Comparison of ENCODE assay signal across 8 mouse cellular contexts in the genomic region with DNA sequence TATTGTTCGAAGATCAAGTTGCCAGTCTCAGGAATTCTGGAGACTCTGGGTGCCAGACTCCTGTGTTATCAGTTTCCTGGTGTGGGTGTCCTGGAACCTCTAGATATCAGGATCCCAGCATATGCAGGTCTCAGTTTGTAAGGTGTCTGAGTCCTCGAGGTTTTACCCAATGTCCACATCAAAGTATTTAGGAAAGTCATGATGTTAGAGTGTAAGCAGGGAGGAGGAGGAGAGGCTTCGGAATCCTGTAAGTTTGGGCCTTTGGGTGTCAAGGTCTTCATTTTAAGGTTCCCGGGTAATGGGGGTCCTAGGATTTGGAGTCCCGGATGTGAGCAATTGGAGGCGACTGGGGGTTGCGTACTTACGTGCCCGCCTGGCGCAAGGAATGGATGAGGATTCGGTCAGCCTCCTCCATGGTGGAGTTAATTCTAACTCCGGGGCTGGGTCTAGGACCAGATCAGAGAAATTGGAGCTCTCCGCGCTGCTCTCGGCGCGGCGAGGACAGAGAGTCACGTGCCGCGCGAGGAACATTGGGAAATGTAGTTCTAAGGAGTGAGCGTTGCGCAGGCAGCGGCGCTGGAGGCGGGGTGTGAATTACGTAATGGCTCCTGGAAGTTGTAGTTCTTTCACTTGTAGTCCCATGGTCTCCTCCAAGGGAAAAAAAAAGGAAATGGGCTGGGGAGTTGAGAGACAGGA. TPM values are rescaled to one million over a fixed set of nuclear protein-coding genes. Genes with fewer than 3 reads are reported as not detected.
DNase-seq lines count a peak whose midpoint lies in the region; ATAC-seq and TF ChIP-seq lines count a peak whose summit lies in the region.

A gene (minus strand): TSS at position 639 of the 696 bp plus-strand sequence.

- WGBS in forebrain, embryonic 12.5 days = 19% methylated on average over 28 of the region's 28 CpGs
- 16% methylated on average over 28 of the region's 28 CpGs for WGBS in heart, postnatal 0 days
- WGBS in liver, embryonic 16.5 days (ENCODE audit: insufficient replicate concordance) = 14% methylated on average over 28 of the region's 28 CpGs
- 14% methylated on average over 28 of the region's 28 CpGs for WGBS in neural tube, embryonic 13.5 days

- no peak for TF ChIP-seq RAD21 in CH12.LX (IDR thresholded peaks at IDR 0.05; ENCODE audit: low read depth, low read length)

- peak; percentile 80 for DNase-seq in CH12.LX (ENCODE audit: extremely low read depth)
- peak; percentile 65 for DNase-seq in c-Kit-positive CD71-positive TER-119-negative erythroid progenitor cells, embryonic 14.5 days (ENCODE audit: low read depth)
- peak; percentile 85 for DNase-seq in heart, postnatal 0 days (ENCODE audit: low spot score)
- peak; percentile 84 to 90 for DNase-seq in kidney, postnatal 4 days

- peak within 1 kb of the TSS; percentile 52 to 63 (median 59) for H3K4me3 ChIP-seq in CH12.LX (replicated peaks in 1 of 3; ENCODE audit: low read depth in 2 of 3, low read length in 2 of 3, poor library complexity in 1 of 3)
- peak within 1 kb of the TSS; percentile 46 for H3K4me3 ChIP-seq in forebrain, embryonic 12.5 days (replicated peaks)
- peak within 1 kb of the TSS; percentile 54 for H3K4me3 ChIP-seq in heart, postnatal 0 days (ENCODE audit: low read depth, low read length)
- peak within 1 kb of the TSS; percentile 66 for H3K4me3 ChIP-seq in liver, embryonic 16.5 days (ENCODE audit: low read depth, low read length)
- H3K4me3 ChIP-seq in neural tube, embryonic 13.5 days = peak within 1 kb of the TSS; percentile 46
- peak within 1 kb of the TSS; percentile 87 for H3K4me3 ChIP-seq in testis, adult 2 months (ENCODE audit: control insufficient read depth, low read depth, low read length)

- H3K79me2 ChIP-seq in CH12.LX (replicated peaks; ENCODE audit: control insufficient read depth, extremely low read depth, insufficient read depth, poor library complexity, severe bottlenecking) = peaks cover 3% of the 10 kb centered on the region; the same call in 1 of the 2 replicates

- H3K27ac ChIP-seq in CH12.LX (ENCODE audit: insufficient read depth, low read depth) = no peak within 1 kb of the TSS
- no peak within 1 kb of the TSS for H3K27ac ChIP-seq in forebrain, embryonic 12.5 days
- H3K27ac ChIP-seq in heart, postnatal 0 days (ENCODE audit: low read depth) = no peak within 1 kb of the TSS
- H3K27ac ChIP-seq in liver, embryonic 16.5 days (ENCODE audit: low read length) = peak within 1 kb of the TSS; percentile 24; the same call in 1 of the 2 replicates
- H3K27ac ChIP-seq in neural tube, embryonic 13.5 days (replicated peaks) = 0 out of 2 replicates have a peak within 1 kb of the TSS, but pooled peaks have one; percentile 38
- H3K27ac ChIP-seq in testis, adult 2 months (ENCODE audit: control insufficient read depth, insufficient read depth, low read depth, low read length) = 0 out of 2 replicates have a peak within 1 kb of the TSS, but pooled peaks have one; percentile 13

- dilution Hi-C loops in CH12.LX (cut with MboI; ENCODE audit: extremely low pct_ligation_motif_present, extremely low pct_unique_long_range_greater_than_20kb, low sequenced_read_pairs) = no loop called here

- peaks cover 10 to 31% of the 10 kb centered on the region in 2 experiments for H3K36me3 ChIP-seq in CH12.LX (replicated peaks in 1 of 2; ENCODE audit: control insufficient read depth in 1 of 2, insufficient read depth in 1 of 2, low read length in 1 of 2)
- no peaks in the 10 kb centered on the region for H3K36me3 ChIP-seq in forebrain, embryonic 12.5 days (replicated peaks)
- H3K36me3 ChIP-seq in heart, postnatal 0 days (replicated peaks; ENCODE audit: control insufficient read depth, insufficient read depth, low read length) = no peaks in the 10 kb centered on the region
- no peaks in the 10 kb centered on the region for H3K36me3 ChIP-seq in liver, embryonic 16.5 days (ENCODE audit: control insufficient read depth, insufficient read depth)
- H3K36me3 ChIP-seq in neural tube, embryonic 13.5 days = no peaks in the 10 kb centered on the region
- no peaks in the 10 kb centered on the region for H3K36me3 ChIP-seq in testis, adult 2 months (ENCODE audit: control insufficient read depth, insufficient read depth, low read length)

- peak within 1 kb of the TSS; percentile 83 for H3K4me2 ChIP-seq in CH12.LX (ENCODE audit: insufficient read depth, low read depth, poor library complexity, severe bottlenecking)
- H3K4me2 ChIP-seq in forebrain, embryonic 12.5 days = peak within 1 kb of the TSS; percentile 54
- peak within 1 kb of the TSS; percentile 66 for H3K4me2 ChIP-seq in heart, postnatal 0 days (ENCODE audit: low read depth, low read length)
- H3K4me2 ChIP-seq in liver, embryonic 16.5 days (ENCODE audit: low read depth, low read length) = peak within 1 kb of the TSS; percentile 73
- H3K4me2 ChIP-seq in neural tube, embryonic 13.5 days = peak within 1 kb of the TSS; percentile 58

- no peak for TF ChIP-seq CTCF in CH12.LX (conservative IDR thresholded peaks at IDR 0.05 in 1 of 2, IDR thresholded peaks at IDR 0.05 in 1 of 2; ENCODE audit: low read depth in 2 of 2, low read length in 2 of 2)
- TF ChIP-seq CTCF in heart, postnatal 0 days (IDR thresholded peaks at IDR 0.05; ENCODE audit: low read depth) = no peak
- no peak for TF ChIP-seq CTCF in testis, adult 2 months (IDR thresholded peaks at IDR 0.05; ENCODE audit: control insufficient read depth, insufficient read depth, insufficient replicate concordance, low read depth, low read length)

- peaks cover 5% of the 10 kb centered on the region for H3K27me3 ChIP-seq in CH12.LX (replicated peaks)
- H3K27me3 ChIP-seq in forebrain, embryonic 12.5 days = no peaks in the 10 kb centered on the region
- no peaks in the 10 kb centered on the region for H3K27me3 ChIP-seq in heart, postnatal 0 days (ENCODE audit: control insufficient read depth, insufficient read depth, low read length)
- H3K27me3 ChIP-seq in liver, embryonic 16.5 days (ENCODE audit: control insufficient read depth, insufficient read depth, low read depth, low read length) = peaks cover 7% of the 10 kb centered on the region; the same call in 1 of the 2 replicates
- H3K27me3 ChIP-seq in neural tube, embryonic 13.5 days = peaks cover 6% of the 10 kb centered on the region; the same call in 1 of the 2 replicates
- H3K27me3 ChIP-seq in testis, adult 2 months (ENCODE audit: control insufficient read depth, insufficient read depth, low read length) = no peaks in the 10 kb centered on the region

- H3K4me1 ChIP-seq in CH12.LX (ENCODE audit: control insufficient read depth in 1 of 2, insufficient read depth in 2 of 2) = peaks cover 3 to 12% of the 10 kb centered on the region in 2 experiments; a peak in 3 of 4 replicates
- H3K4me1 ChIP-seq in forebrain, embryonic 12.5 days = peaks cover 1% of the 10 kb centered on the region; the same call in 1 of the 2 replicates
- no peaks in the 10 kb centered on the region for H3K4me1 ChIP-seq in heart, postnatal 0 days (ENCODE audit: control insufficient read depth, insufficient read depth)
- H3K4me1 ChIP-seq in liver, embryonic 16.5 days (ENCODE audit: control insufficient read depth, low read depth, low read length) = no peaks in the 10 kb centered on the region; the same call in 1 of the 2 replicates
- H3K4me1 ChIP-seq in neural tube, embryonic 13.5 days (replicated peaks) = peaks cover 14% of the 10 kb centered on the region
- peaks cover 5% of the 10 kb centered on the region; the same call in 1 of the 2 replicates for H3K4me1 ChIP-seq in testis, adult 2 months (ENCODE audit: control insufficient read depth, insufficient read depth, low read length)

- TF ChIP-seq POLR2A in CH12.LX (IDR thresholded peaks at IDR 0.05; ENCODE audit: low read depth, low read length) = peak; percentile 53; the same call in 1 of the 2 replicates
- TF ChIP-seq POLR2A in testis, adult 2 months (IDR thresholded peaks at IDR 0.05; ENCODE audit: control insufficient read depth, low read depth, low read length) = no peak

- TF ChIP-seq EP300 in CH12.LX (IDR thresholded peaks at IDR 0.05; ENCODE audit: low read length) = no peak
- no peak for TF ChIP-seq EP300 in heart, postnatal 0 days (IDR thresholded peaks at IDR 0.05; ENCODE audit: low read depth)

- ATAC-seq in forebrain, embryonic 12.5 days (ENCODE audit: low FRiP score) = peak; percentile 93
- ATAC-seq in heart, postnatal 0 days (ENCODE audit: insufficient read depth, low read depth) = peak; percentile 95
- peak; percentile 96 for ATAC-seq in liver, embryonic 16.5 days (ENCODE audit: low read depth)
- ATAC-seq in neural tube, embryonic 13.5 days (ENCODE audit: low read depth) = peak; percentile 90

- in situ Hi-C loops in CH12.LX (cut with MboI; ENCODE audit: low pct_ligation_motif_present, low pct_unique_long_range_greater_than_20kb, low sequenced_read_pairs) = no loop called here

- no peaks in the 10 kb centered on the region for H3K9me3 ChIP-seq in CH12.LX (replicated peaks; ENCODE audit: low read length)
- no peaks in the 10 kb centered on the region for H3K9me3 ChIP-seq in forebrain, embryonic 12.5 days
- no peaks in the 10 kb centered on the region for H3K9me3 ChIP-seq in heart, postnatal 0 days (replicated peaks; ENCODE audit: control insufficient read depth, low read length)
- H3K9me3 ChIP-seq in liver, embryonic 16.5 days (replicated peaks; ENCODE audit: control insufficient read depth, low read length) = no peaks in the 10 kb centered on the region
- H3K9me3 ChIP-seq in neural tube, embryonic 13.5 days = no peaks in the 10 kb centered on the region

- peak within 1 kb of the TSS; percentile 81 for H3K9ac ChIP-seq in CH12.LX (ENCODE audit: insufficient read depth, low read depth)
- H3K9ac ChIP-seq in forebrain, embryonic 12.5 days = peak within 1 kb of the TSS; percentile 61
- no peak within 1 kb of the TSS for H3K9ac ChIP-seq in heart, postnatal 0 days (replicated peaks; ENCODE audit: low read depth, low read length)
- H3K9ac ChIP-seq in liver, embryonic 16.5 days (ENCODE audit: low read depth, low read length) = peak within 1 kb of the TSS; percentile 59
- H3K9ac ChIP-seq in neural tube, embryonic 13.5 days = peak within 1 kb of the TSS; percentile 69

TF ChIP-seq in CH12.LX, 34 proteins besides CTCF, POLR2A, EP300 and RAD21 (continues in another document):
- TF ChIP-seq ZNF384 (IDR thresholded peaks at IDR 0.05; ENCODE audit: low read depth, low read length) (peak; percentile 65), USF2 (conservative IDR thresholded peaks at IDR 0.05; ENCODE audit: low read depth, low read length) (peak; percentile 88), TCF12 (IDR thresholded peaks at IDR 0.05; ENCODE audit: low read depth, low read length) (peak; percentile 45; the same call in 1 of the 2 replicates)

RNA-seq across cellular contexts. Expression of the gene that starts here (rescaled TPM):
- total RNA-seq in CH12.LX (2012; rRNA removed) (32.4 and 34.7 TPM in 2 replicates), CH12.LX (2014; rRNA removed) (24.4 and 26.0 TPM in 2 replicates)
- polyA plus RNA-seq in CH12.LX (2012; ENCODE audit: insufficient read length, low read depth) = 23.9 and 26.2 TPM in 2 replicates
- polyA plus RNA-seq in forebrain, embryonic 12.5 days (2016; fragmentation: Nextera tagmentation; extraction: Ambion mirVana) = 35.4 and 36.5 TPM in 2 replicates
- 25.6 and 27.8 TPM in 2 replicates for total RNA-seq in heart, postnatal 0 days (2014; rRNA removed; ENCODE audit: low replicate concordance)
- 12.5 and 13.9 TPM in 2 replicates for polyA plus RNA-seq in heart, postnatal 0 days (2015; fragmentation: Nextera tagmentation; extraction: Ambion mirVana)
- polyA plus RNA-seq in liver, embryonic 16.5 days (2015; fragmentation: Nextera tagmentation; extraction: Ambion mirVana) = 17.3 and 17.6 TPM in 2 replicates
- 28.0 and 29.6 TPM in 2 replicates for polyA plus RNA-seq in neural tube, embryonic 13.5 days (2015; fragmentation: Nextera tagmentation; extraction: Ambion mirVana)
- polyA plus RNA-seq in testis, adult 2 months (2012; rRNA removed) = 1.4 and 1.8 TPM in 2 replicates

Comparison
In these comparisons a context has a peak if more than half of its experiments do, and no peak if none do; other contexts are left out.
1. H3K27ac ChIP-seq: peak in liver, embryonic 16.5 days (single experiment), neural tube, embryonic 13.5 days (single experiment) and testis, adult 2 months (single experiment); none in CH12.LX (single experiment), forebrain, embryonic 12.5 days (single experiment) and heart, postnatal 0 days (single experiment).
2. Peak in every context shown above with its lines, with median percentiles within 50 percentile points of each other: DNase-seq, H3K4me2 ChIP-seq, H3K4me3 ChIP-seq and ATAC-seq.